Mouse (Mus musculus) forebrain, embryonic 11.5 days (tissue): Measurements from ENCODE around the gene Nemp2. TPM values are rescaled to one million over a fixed set of nuclear protein-coding genes. Genes with fewer than 3 reads are reported as not detected.

ENCODE experiments used
- ATAC-seq: fragments of 200-750 bp; cut with Nextera tagmentation; replicated peaks from 2 replicates; pipeline ENCODE4 v1.8.0; 2017; ENCODE audit warnings: moderate TSS enrichment; ENCODE audit not compliant: low FRiP score
- DNase-seq: peaks from one replicate; pipeline ENCODE4 v3.0.0-alpha.2; 2017; ENCODE audit warnings: low spot score
- H3K27ac ChIP-seq: fragments of 300-500 bp; sonication (generic); 2 replicates; pipeline ENCODE4 v1.5.1; 2014; ENCODE audit warnings: low read depth, low read length
- H3K27me3 ChIP-seq: fragments of 300-500 bp; sonication (generic); 2 replicates; pipeline ENCODE4 v1.6.1; 2014; ENCODE audit warnings: mild to moderate bottlenecking, low read length, mixed read lengths; ENCODE audit not compliant: control insufficient read depth, insufficient read depth
- H3K36me3 ChIP-seq: fragments of 300-500 bp; sonication (generic); 2 replicates; pipeline ENCODE4 v1.6.1; 2014; ENCODE audit warnings: mild to moderate bottlenecking, low read length, moderate library complexity, mixed read lengths; ENCODE audit not compliant: control insufficient read depth, insufficient read depth
- H3K4me1 ChIP-seq: fragments of 300-500 bp; sonication (generic); replicated peaks from 2 replicates; pipeline ENCODE4 v1.6.1; 2014; ENCODE audit warnings: low read length, mixed read lengths; ENCODE audit not compliant: control insufficient read depth, insufficient read depth
- H3K4me2 ChIP-seq: fragments of 300-500 bp; sonication (generic); 2 replicates; pipeline ENCODE4 v1.6.1; 2014; ENCODE audit warnings: low read depth, mild to moderate bottlenecking, low read length, moderate library complexity, mixed read lengths; ENCODE audit not compliant: severe bottlenecking
- H3K4me3 ChIP-seq: fragments of 300-500 bp; sonication (generic); 2 replicates; pipeline ENCODE4 v1.5.1; 2014; ENCODE audit warnings: low read depth, low read length
- H3K9ac ChIP-seq: fragments of 300-500 bp; sonication (generic); 2 replicates; pipeline ENCODE4 v1.6.1; 2014; ENCODE audit warnings: low read length
- H3K9me3 ChIP-seq: fragments of 300-500 bp; sonication (generic); 2 replicates; pipeline ENCODE4 v1.6.1; 2016; ENCODE audit warnings: low read length, mixed read lengths; ENCODE audit not compliant: control insufficient read depth
- WGBS: fragments of 180-500 bp; shearing (Covaris S2); extraction: QIAGEN DNeasy Blood & Tissue Kit; methylation state at CpG from one replicate; pipeline ENCODE4 v1.1.7; 2014; 5-methylcytosine and 5-hydroxymethylcytosine counted together
- polyA plus RNA-seq: library from polyadenylated mRNA; unstranded; fragments of >200 nt; fragmentation: Nextera tagmentation; extraction: Ambion mirVana; gene quantifications from 2 replicates; pipeline ENCODE4 v1.2.1, GENCODE M21; 2014

Nemp2 gene
- polyA plus RNA-seq, result 11.6 and 14.5 TPM in 2 replicates

- H3K27ac ChIP-seq, result peak within 1 kb of the TSS; percentile 37; the same call in 1 of the 2 replicates
- under 1% methylated on average over 44 of the region's 44 CpGs for WGBS
These were observed at the start of gene Nemp2 for GRCm38 (mm10) chr1:52630248-52630936. Gene Nemp2 (plus strand): TSS chr1:52630703.

GRCm38 (mm10) chr1:52581744-52582143 lies 48.8 kb upstream of the Nemp2 start:
- no peak for ATAC-seq
- Histone ChIP-seq H3K9me3 (no peaks in the 10 kb centered on the region), H3K4me1 (no peaks in the 10 kb centered on the region), H3K27ac (no peak overlapping the region), H3K9ac (no peak overlapping the region), H3K27me3 (no peaks in the 10 kb centered on the region), H3K4me3 (no peak overlapping the region), H3K4me2 (no peak overlapping the region), H3K36me3 (no peaks in the 10 kb centered on the region)
- WGBS, result 75% methylated on average over 6 of the region's 6 CpGs
- no peak for DNase-seq

More at GRCm38 (mm10) chr1:52630248-52630936, at the start of gene Nemp2:
- H3K4me1 ChIP-seq, result no peaks in the 10 kb centered on the region
- DNase-seq (peak; percentile 97), ATAC-seq (peak; percentile 97)
- peak within 1 kb of the TSS; percentile 70 for H3K4me3 ChIP-seq
- H3K9ac ChIP-seq, result peak within 1 kb of the TSS; percentile 79
- no peaks in the 10 kb centered on the region; the same call in 1 of the 2 replicates for H3K36me3 ChIP-seq
- no peaks in the 10 kb centered on the region for H3K27me3 ChIP-seq
- peak within 1 kb of the TSS; percentile 44 for H3K4me2 ChIP-seq
- H3K9me3 ChIP-seq, result no peaks in the 10 kb centered on the region

- Histone ChIP-seq H3K4me3 (no peak overlapping the region), H3K9me3 (no peaks in the 10 kb centered on the region), H3K27ac (no peak overlapping the region), H3K36me3 (no peaks in the 10 kb centered on the region), H3K4me1 (no peaks in the 10 kb centered on the region), H3K27me3 (no peaks in the 10 kb centered on the region), H3K4me2 (no peak overlapping the region), H3K9ac (no peak overlapping the region)
- no peak for ATAC-seq
- DNase-seq, result no peak
- 92% methylated on average over 1 of the region's 1 CpGs for WGBS
These were observed 47.6 kb upstream of the Nemp2 start for GRCm38 (mm10) chr1:52582866-52583265.

- Histone ChIP-seq H3K4me3 (no peak overlapping the region), H3K4me2 (no peak overlapping the region), H3K4me1 (0 out of 2 replicates have a peak, but pooled peaks cover 6% of the 10 kb centered on the region), H3K36me3 (no peaks in the 10 kb centered on the region), H3K9me3 (no peaks in the 10 kb centered on the region), H3K27me3 (no peaks in the 10 kb centered on the region), H3K9ac (no peak overlapping the region), H3K27ac (no peak overlapping the region)
- ATAC-seq (peak; percentile 85), DNase-seq (peak; percentile 56)
- 55% methylated on average over 11 of the region's 11 CpGs for WGBS
These were observed 33.4 kb upstream of the Nemp2 start for GRCm38 (mm10) chr1:52596982-52597646.

- no peak overlapping the region for H3K9ac ChIP-seq
- H3K4me3 ChIP-seq, result no peak overlapping the region
- H3K9me3 ChIP-seq, result no peaks in the 10 kb centered on the region
- H3K4me1 ChIP-seq, result 0 out of 2 replicates have a peak, but pooled peaks cover 6% of the 10 kb centered on the region
- ATAC-seq (peak; percentile 70), DNase-seq (no peak)
- WGBS, result 55% methylated on average over 11 of the region's 11 CpGs
- H3K27ac ChIP-seq, result no peak overlapping the region
- H3K4me2 ChIP-seq, result no peak overlapping the region
- H3K27me3 ChIP-seq, result no peaks in the 10 kb centered on the region
- no peaks in the 10 kb centered on the region for H3K36me3 ChIP-seq
These were observed 32.7 kb upstream of the Nemp2 start for GRCm38 (mm10) chr1:52597761-52598160.

GRCm38 (mm10) chr1:52598361-52598760 lies 32.1 kb upstream of the Nemp2 start:
- ATAC-seq (peak; percentile 4; the same call in 1 of the 2 replicates), DNase-seq (no peak)

GRCm38 (mm10) chr1:52601496-52601895 lies 29.0 kb upstream of the Nemp2 start:
- 83% methylated on average over 3 of the region's 3 CpGs for WGBS
- no peak overlapping the region for H3K4me2 ChIP-seq
- no peaks in the 10 kb centered on the region for H3K9me3 ChIP-seq
- no peak overlapping the region for H3K9ac ChIP-seq
- ATAC-seq (no peak), DNase-seq (no peak)
- H3K27ac ChIP-seq, result no peak overlapping the region
- no peaks in the 10 kb centered on the region for H3K36me3 ChIP-seq
- no peaks in the 10 kb centered on the region for H3K27me3 ChIP-seq
- no peak overlapping the region for H3K4me3 ChIP-seq
- 0 out of 2 replicates have a peak, but pooled peaks cover 6% of the 10 kb centered on the region for H3K4me1 ChIP-seq

More at GRCm38 (mm10) chr1:52598361-52598760, 32.1 kb upstream of the Nemp2 start:
- H3K4me3 ChIP-seq, result no peak overlapping the region
- 0 out of 2 replicates have a peak, but pooled peaks cover 6% of the 10 kb centered on the region for H3K4me1 ChIP-seq
- 77% methylated on average over 4 of the region's 4 CpGs for WGBS
- H3K9ac ChIP-seq, result no peak overlapping the region
- no peak overlapping the region for H3K27ac ChIP-seq
- no peaks in the 10 kb centered on the region for H3K27me3 ChIP-seq
- no peak overlapping the region for H3K4me2 ChIP-seq
- no peaks in the 10 kb centered on the region for H3K36me3 ChIP-seq
- H3K9me3 ChIP-seq, result no peaks in the 10 kb centered on the region

GRCm38 (mm10) chr1:52607700-52608099 lies 22.8 kb upstream of the Nemp2 start:
- H3K4me3 ChIP-seq, result no peak overlapping the region
- no peak overlapping the region for H3K27ac ChIP-seq
- no peaks in the 10 kb centered on the region for H3K9me3 ChIP-seq
- no peaks in the 10 kb centered on the region for H3K36me3 ChIP-seq
- ATAC-seq (no peak), DNase-seq (no peak)
- no peak overlapping the region for H3K4me2 ChIP-seq
- no peak overlapping the region for H3K9ac ChIP-seq
- 77% methylated on average over 1 of the region's 1 CpGs for WGBS
- H3K4me1 ChIP-seq, result no peaks in the 10 kb centered on the region
- H3K27me3 ChIP-seq, result no peaks in the 10 kb centered on the region
